Mouse (Mus musculus) kidney, postnatal 36 days (tissue): ENCODE data around the gene Eef2.
"Not testable (repeated sequence)": the region's sequence is repeated elsewhere in the genome, so short reads cannot be mapped to it uniquely, and the experiment has no call there.

Source experiments
- DNase-seq, 2 experiments: peaks; one replicate each; pipeline ENCODE4 v3.0.0; 2021 to 2022; ENCODE audit warnings: mixed read lengths in 2 of 2

Gene Eef2

DNA sequence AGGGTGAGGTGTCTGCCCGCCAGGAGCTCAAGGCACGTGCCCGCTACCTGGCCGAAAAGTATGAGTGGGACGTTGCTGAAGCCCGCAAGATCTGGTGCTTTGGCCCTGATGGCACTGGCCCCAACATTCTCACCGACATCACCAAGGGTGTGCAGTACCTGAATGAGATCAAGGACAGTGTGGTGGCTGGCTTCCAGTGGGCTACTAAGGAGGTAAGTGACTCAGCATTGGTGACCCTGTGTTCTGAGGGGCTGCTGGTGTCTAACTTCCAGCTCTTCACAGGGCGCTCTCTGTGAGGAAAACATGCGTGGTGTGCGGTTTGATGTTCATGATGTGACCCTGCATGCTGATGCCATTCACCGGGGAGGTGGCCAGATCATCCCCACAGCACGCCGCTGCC, 4.5 kb downstream of the Eef2 start:
- DNase-seq, result no peak

DNA sequence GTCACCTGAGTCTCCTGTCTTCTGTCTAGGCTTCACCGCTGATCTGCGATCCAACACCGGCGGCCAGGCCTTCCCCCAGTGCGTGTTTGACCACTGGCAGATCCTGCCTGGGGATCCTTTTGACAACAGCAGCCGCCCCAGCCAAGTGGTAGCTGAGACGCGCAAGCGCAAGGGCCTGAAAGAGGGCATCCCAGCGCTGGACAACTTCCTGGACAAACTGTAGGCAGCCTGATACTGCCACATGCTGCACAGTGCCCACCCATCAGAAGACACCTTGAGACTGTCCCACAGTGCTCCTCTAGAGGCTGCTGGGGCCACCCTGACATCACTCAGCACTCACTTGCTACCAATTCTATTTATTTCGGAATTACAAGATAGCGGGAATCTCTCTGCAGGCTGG, 5.4 kb downstream of the Eef2 start:
- DNase-seq, result not testable (repeated sequence)

DNA sequence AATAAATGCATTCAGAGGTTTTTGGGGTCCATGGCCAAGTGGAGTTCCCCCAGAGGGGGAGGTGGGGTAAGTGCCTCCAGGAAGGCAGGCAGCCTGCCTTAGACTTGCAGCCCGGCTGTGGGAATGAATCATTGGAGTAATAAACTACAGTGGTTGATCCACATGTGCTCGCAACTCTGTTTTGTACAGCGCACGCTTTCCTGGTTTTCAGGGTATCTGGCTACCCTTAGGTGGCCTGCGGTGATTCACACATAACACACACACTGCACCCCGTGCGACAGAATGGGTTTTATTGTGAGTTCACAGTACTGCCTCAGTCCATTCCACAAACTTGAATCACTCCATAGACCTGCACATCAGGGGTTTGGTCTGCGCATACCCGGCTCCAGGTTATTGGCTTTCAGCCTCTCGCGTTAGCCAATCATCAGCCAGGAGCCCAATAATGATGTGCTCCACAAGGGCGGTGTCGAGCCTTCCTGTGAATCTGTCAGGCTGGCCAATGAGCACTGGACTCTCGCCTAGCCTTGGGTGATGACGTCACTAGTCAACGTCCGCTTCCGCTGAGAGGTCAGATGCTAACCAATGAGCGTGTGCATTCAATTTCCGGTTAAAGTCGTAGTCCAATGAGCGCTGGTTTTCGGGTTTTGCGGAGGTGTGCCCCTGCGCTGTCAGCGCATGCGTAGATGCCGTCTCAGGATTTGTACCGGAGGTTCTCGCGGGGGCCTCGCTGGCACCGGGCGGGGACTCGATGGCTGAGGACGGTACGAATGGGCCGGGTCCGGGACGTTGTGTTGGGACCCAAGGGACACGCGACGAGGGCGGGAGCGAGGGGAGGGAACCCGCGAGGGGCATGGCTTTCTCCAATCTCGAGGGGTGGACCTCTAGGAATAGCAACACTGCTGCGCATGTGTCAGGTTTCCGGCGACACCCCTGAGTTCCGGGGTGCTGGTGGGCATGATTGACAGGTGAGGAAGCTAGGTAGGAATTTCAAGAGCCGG, 6.2 kb downstream of the Eef2 start, which contains the start of gene Dapk3:
Gene Dapk3, plus strand, starts transcription at position 670 of the 998 bp plus-strand sequence.
- peak; percentile 96 to 99 for DNase-seq

- DNase-seq, result no peak
Observed at GRCm38 (mm10) chr10:81183805-81184204, 7.4 kb downstream of the Eef2 start, which contains the start of gene 4930442H23Rik. Gene 4930442H23Rik (minus strand): TSS chr10:81183849.

- no peak for DNase-seq
Observed at GRCm38 (mm10) chr10:81184765-81185164, 8.3 kb downstream of the Eef2 start.

DNA sequence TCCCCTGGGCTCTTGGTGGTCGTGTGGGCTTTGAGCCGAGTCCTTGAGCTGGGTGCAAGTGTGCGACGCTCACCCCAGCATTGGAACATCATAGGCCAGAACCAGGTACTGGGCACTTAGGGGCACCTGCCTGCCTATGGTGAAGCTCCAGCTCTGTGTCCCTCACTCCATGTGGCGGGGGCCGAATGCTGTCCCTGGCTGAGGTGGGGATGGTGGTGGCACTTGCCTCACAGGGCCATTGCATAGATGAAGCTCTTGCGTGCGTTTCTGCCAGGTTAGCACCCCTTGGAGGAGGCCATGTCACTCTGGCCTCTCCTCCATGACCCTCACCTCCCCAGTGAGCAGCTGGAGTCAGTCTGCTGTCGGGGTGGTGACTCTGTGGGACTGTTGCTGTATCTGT, 10.7 kb downstream of the Eef2 start:
- no peak for DNase-seq

- no peak for DNase-seq
Observed at GRCm38 (mm10) chr10:81189821-81190220, 13.4 kb downstream of the Eef2 start.

DNA sequence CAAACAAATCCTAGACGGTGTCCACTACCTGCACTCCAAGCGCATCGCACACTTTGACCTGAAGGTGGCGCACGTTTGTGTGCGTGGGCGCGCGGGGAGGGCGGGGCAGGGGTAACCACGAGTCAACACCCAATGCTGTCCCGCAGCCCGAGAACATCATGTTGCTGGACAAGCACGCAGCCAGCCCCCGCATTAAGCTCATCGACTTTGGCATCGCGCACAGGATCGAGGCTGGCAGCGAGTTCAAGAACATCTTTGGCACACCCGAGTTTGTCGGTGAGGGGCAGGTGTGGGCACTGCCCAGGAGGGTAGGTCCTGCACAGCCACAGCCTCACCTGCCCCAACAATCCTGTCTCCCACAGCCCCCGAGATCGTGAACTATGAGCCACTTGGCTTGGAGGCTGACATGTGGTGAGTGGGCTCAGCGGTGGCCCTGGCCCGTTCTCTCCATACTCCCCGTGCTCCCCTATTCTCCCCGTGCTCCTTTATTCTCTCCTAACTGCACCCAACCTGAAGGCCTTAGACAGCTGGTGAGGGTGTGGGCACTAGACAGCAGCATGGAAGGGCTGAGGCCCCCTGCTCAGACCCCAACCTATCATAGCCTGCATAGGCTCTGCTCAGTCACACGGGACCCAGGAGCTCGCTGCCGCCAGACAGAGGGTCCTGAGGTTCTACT, 13.9 kb downstream of the Eef2 start:
- peak in 1 of 2 experiments; percentile 64 for DNase-seq

DNA sequence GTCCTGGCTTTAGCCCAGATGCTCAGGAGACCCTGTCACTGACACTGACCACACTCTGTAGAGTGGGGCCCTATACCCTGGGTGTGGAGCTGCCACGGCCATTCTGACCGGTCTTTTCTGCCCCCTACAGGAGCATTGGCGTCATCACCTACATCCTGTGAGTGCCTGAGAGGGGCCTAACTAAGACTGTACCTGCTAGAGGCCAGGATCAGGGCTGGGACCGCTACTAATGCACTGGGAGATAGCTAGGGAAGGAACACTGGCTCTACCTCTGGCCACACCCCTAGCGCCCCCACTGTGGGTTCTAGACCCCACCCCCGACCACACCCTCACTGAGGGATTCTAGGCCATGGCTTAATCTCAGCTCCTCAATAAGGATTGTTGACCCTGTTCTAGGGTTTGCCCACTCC, 14.5 kb downstream of the Eef2 start:
- DNase-seq, result peak in 1 of 2 experiments; percentile 35

DNA sequence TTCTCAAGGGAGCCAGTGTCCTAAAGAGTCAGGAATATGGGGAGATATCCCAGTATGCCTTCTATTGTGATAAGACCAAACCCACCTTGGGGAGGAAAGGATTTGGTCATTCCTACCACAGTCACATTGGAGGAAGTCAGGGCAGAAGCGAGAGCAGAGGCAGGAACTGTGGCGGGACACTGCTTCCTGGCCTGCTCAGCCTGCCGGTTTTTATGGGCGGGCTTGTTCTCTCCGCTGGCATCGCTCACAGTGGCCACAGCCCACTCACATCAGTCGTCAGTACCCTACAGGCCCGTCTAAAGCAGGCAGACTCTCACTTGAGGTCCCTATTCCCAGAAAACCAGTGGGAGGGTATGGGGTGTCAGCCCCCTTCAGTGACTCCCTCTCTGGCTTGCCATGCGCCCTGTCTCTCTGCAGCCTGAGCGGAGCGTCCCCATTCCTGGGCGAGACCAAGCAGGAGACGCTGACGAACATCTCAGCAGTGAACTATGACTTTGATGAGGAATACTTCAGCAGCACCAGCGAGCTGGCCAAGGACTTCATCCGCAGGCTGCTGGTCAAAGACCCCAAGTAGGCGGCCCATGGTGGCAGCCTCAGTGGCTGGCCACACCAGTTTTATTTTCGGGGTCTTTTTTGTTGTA, 15.0 kb downstream of the Eef2 start:
- DNase-seq, result no peak

- DNase-seq, result peak; percentile 78 to 91
Observed at GRCm38 (mm10) chr10:81192270-81192967, 16.0 kb downstream of the Eef2 start.

GRCm38 (mm10) chr10:81192968-81193501, 16.6 kb downstream of the Eef2 start:
- DNase-seq, result peak in 1 of 2 experiments; percentile 54

DNA sequence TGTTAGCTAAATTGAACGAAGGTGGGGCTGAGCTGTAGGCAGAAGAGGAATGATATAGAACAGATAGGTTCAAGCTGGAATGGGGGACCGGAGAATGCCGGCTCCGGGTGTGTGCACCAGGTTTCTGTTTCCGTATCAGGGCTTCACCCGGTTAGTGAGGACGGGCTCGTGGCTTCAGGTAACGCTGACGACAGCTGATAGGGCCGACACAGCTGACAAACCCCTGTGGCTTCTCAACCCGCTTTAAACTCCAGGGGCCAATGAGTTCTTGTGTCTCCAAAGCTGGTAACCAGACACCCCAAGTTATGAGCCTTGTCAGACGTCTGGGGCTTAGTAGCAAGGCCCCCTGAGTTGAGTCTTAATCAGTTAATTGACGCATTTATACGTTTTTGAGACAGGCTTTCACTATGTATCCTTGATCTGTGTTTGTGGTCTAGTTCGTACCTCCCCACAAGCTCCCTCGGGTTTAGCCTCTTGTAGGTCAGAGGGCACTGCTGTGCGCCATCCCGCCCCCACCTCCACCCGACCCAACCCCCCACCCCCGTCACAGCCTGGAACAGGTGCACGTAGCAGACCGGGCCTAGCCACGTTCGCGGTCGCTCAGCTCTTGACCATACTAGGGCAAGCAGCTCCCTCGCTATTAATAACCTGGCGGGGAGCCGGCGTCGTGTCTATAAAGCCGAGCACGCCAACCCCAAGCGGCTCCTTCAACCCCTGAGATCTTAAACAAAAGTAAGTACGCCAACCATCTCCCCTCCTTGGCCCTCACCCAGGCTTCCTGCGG, 17.8 kb downstream of the Eef2 start:
- DNase-seq, result no peak

DNA sequence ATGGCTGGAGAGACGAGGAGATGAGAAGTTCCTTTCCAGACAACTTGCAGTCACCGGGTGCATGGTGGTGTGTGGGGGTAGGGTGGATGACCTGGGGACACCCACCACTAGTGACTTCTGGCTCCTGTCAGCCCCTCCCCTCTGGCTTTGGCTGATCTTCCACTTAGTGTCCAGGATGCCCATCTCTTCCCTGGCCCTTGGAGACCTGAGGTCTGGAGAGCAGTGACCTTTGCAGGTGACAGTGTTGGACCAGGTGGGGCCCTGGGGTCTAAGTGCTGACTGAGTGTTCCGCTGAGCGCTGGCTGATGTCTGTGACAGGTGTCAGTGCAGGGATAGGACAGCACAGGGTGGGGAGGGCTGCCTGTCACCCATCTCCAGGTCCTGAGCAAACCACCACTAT, 18.9 kb downstream of the Eef2 start:
- no peak for DNase-seq

DNA sequence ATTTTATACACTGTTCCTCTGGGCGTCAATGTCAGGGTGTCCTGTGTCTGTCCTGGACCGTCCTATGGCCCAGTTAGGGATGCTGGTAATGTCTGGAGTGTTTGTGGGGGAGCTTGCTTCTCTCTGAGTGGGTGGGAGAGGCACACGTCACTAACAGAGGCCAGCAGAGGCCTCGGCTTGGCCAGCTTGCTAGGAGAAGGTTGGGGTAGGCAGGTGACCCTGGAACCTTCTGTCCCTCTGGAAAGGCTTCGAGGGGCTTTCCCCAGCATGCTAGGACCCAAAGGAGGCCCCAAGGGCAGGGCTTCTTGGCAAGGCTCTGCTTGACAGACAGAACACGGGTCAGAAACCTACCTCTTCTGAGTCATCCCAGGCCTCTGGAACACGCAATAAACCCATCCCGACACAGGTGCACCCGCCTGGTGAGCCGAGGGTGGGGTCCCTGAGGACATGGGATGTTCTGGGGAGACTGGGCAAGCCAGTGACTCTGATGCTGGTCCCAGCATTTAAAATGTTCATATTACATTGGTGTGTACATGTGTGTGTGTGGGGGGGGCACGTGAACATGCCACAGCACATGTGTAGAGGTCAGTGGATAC, 20.1 kb downstream of the Eef2 start:
- DNase-seq, result no peak

- no peak for DNase-seq
Observed at GRCm38 (mm10) chr10:81197305-81197704, 20.9 kb downstream of the Eef2 start.

DNA sequence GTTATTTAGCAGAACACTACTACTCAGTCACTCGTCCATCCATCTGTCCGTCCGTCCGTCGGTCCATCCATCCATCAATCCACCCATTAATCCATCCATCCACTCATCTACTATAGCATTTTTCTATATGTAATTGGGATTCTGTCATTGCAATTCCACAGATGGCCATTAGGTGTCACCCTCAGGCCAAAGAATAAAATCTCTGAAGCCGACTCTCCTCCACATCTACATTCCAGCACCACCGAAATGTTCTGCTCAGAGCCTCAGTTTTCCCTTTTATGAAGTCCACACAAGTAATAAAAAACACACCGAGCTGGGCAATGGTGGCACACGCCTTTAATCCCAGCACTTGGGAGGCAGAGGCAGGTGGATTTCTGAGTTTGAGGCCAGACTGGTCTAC, 21.8 kb downstream of the Eef2 start:
- DNase-seq, result peak in 1 of 2 experiments; percentile 77

GRCm38 (mm10) chr10:81198990-81199389, 22.6 kb downstream of the Eef2 start:
- DNase-seq, result no peak

DNA sequence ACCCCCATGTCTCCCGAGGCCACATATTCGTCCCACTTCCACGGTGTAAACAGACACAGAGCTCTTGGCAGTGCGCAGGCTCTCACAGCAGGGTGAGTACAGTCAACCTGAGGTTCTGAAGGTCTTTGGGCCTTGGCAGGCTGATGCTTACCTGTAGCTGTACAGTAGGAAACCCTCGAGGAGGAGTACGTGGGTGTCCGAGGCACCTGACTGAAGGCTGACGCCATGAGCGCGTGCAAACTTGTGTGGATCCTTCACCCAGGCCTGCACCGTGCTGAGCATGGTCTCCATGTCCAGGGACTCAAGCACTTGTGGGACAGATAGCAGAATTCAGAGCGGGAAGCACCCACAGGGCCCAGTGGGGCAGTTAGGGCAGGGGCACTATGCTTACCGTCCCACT, 23.7 kb downstream of the Eef2 start:
- DNase-seq, result no peak

DNA sequence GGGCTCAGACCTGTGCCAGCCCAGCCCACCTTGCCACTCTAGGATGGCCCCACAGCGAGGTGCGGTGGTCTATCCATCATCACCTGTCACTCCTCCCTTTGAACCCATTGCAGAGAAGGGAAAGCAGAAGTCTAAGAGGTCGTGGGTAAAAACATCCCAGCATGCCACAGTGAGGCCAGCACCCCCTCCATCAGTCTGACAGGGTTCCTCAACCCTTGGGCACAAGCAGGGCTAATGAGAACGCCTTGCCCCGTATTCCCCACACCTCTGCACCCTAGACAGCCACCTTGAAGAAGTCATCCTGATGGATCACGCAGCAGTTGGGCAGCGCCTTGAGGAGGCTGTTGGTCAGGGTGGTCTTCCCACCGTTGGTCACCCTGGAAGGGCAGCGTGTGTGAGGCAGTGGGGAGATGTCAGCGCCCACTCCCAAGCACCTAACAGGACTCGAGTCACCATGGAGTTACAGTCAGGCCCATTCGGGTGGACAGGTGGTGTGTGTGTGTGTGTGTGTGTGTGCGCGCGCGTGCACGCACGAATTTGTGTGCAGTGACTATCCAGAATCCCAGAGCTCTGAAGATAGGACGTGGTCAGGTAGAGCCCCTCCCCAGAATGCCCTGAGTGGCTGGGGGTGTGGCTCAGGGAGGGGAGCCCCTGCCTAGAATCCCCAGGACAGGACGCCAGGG, 24.3 kb downstream of the Eef2 start:
- no peak for DNase-seq
